Mouse (Mus musculus) limb, embryonic 15.5 days (tissue): ENCODE measurements around the gene Olfr1438-ps1. TPM values are rescaled to one million over a fixed set of nuclear protein-coding genes. Genes with fewer than 3 reads are reported as not detected.
"Not testable (repeated sequence)": the region's sequence is repeated elsewhere in the genome, so short reads cannot be mapped to it uniquely, and the experiment has no call there.

ENCODE experiments used
- ATAC-seq: fragments of 200-750 bp; cut with Nextera tagmentation; 2 replicates; pipeline ENCODE4 v1.8.0; 2017; ENCODE audit warnings: low read depth, moderate TSS enrichment; ENCODE audit not compliant: insufficient number of reproducible peaks, low FRiP score, low TSS enrichment
- H3K27ac ChIP-seq: fragments of 300-500 bp; sonication (generic); 2 replicates; pipeline ENCODE4 v1.5.1; 2015; ENCODE audit warnings: moderate library complexity, mild to moderate bottlenecking, inconsistent platforms
- H3K27me3 ChIP-seq: fragments of 300-500 bp; sonication (generic); 2 replicates; pipeline ENCODE4 v1.6.1; 2015; ENCODE audit warnings: inconsistent platforms
- H3K36me3 ChIP-seq: fragments of 300-500 bp; sonication (generic); 2 replicates; pipeline ENCODE4 v1.6.1; 2015; ENCODE audit warnings: inconsistent platforms
- H3K4me1 ChIP-seq: fragments of 300-500 bp; sonication (generic); 2 replicates; pipeline ENCODE4 v1.6.1; 2015; ENCODE audit warnings: inconsistent platforms
- H3K4me2 ChIP-seq: fragments of 300-500 bp; sonication (generic); 2 replicates; pipeline ENCODE4 v1.6.1; 2015; ENCODE audit warnings: mild to moderate bottlenecking, inconsistent platforms
- H3K4me3 ChIP-seq: fragments of 300-500 bp; sonication (generic); 2 replicates; pipeline ENCODE4 v1.5.1; 2015; ENCODE audit warnings: mild to moderate bottlenecking, inconsistent platforms
- H3K9ac ChIP-seq: fragments of 300-500 bp; sonication (generic); 2 replicates; pipeline ENCODE4 v1.6.1; 2015; ENCODE audit warnings: inconsistent platforms
- H3K9me3 ChIP-seq: fragments of 300-500 bp; sonication (generic); 2 replicates; pipeline ENCODE4 v1.6.1; 2016; ENCODE audit warnings: inconsistent platforms
- WGBS: fragments of 180-500 bp; shearing (Covaris S2); methylation state at CpG from one replicate; pipeline ENCODE4 v1.1.7; 2015; 5-methylcytosine and 5-hydroxymethylcytosine counted together
- polyA plus RNA-seq: library from polyadenylated mRNA; unstranded; fragments of >200 nt; fragmentation: Nextera tagmentation; extraction: Ambion mirVana; gene quantifications from 2 replicates; pipeline ENCODE4 v1.2.1, GENCODE M21; 2015

Gene Olfr1438-ps1
- polyA plus RNA-seq, result not detected in 2 replicates

GRCm38 (mm10) chr19:12335810-12336209, at the start of gene Olfr1438-ps1:
Olfr1438-ps1 (minus strand) TSS chr19:12335910.
- H3K9me3 ChIP-seq, result no peaks in the 10 kb centered on the region
- H3K4me3 ChIP-seq, result no peak within 1 kb of the TSS
- no peak within 1 kb of the TSS for H3K9ac ChIP-seq
- H3K27me3 ChIP-seq, result no peaks in the 10 kb centered on the region
- no peak within 1 kb of the TSS for H3K27ac ChIP-seq
- no peaks in the 10 kb centered on the region for H3K4me1 ChIP-seq
- no peak for ATAC-seq
- H3K4me2 ChIP-seq, result no peak within 1 kb of the TSS
- H3K36me3 ChIP-seq, result no peaks in the 10 kb centered on the region
- 77% methylated on average over 3 of the region's 3 CpGs for WGBS

- no peak overlapping the region for H3K4me3 ChIP-seq
- no peaks in the 10 kb centered on the region for H3K27me3 ChIP-seq
- ATAC-seq, result no peak
- H3K36me3 ChIP-seq, result no peaks in the 10 kb centered on the region
- no peak overlapping the region for H3K4me2 ChIP-seq
- no peak overlapping the region for H3K27ac ChIP-seq
- H3K9ac ChIP-seq, result no peak overlapping the region
- no peaks in the 10 kb centered on the region for H3K4me1 ChIP-seq
- 56% methylated on average over 2 of the region's 2 CpGs for WGBS
- H3K9me3 ChIP-seq, result no peaks in the 10 kb centered on the region
Observed at GRCm38 (mm10) chr19:12374465-12375025, 38.8 kb upstream of the Olfr1438-ps1 start.

- no peak overlapping the region for H3K27ac ChIP-seq
- no peaks in the 10 kb centered on the region for H3K4me1 ChIP-seq
- ATAC-seq, result no peak
- H3K27me3 ChIP-seq, result no peaks in the 10 kb centered on the region
- H3K9ac ChIP-seq, result no peak overlapping the region
- no peak overlapping the region for H3K4me2 ChIP-seq
- H3K4me3 ChIP-seq, result no peak overlapping the region
- no peaks in the 10 kb centered on the region for H3K36me3 ChIP-seq
- H3K9me3 ChIP-seq, result no peaks in the 10 kb centered on the region
- WGBS, result 67% methylated on average over 3 of the region's 3 CpGs
Observed at GRCm38 (mm10) chr19:12373004-12373403, 37.3 kb upstream of the Olfr1438-ps1 start.

DNA sequence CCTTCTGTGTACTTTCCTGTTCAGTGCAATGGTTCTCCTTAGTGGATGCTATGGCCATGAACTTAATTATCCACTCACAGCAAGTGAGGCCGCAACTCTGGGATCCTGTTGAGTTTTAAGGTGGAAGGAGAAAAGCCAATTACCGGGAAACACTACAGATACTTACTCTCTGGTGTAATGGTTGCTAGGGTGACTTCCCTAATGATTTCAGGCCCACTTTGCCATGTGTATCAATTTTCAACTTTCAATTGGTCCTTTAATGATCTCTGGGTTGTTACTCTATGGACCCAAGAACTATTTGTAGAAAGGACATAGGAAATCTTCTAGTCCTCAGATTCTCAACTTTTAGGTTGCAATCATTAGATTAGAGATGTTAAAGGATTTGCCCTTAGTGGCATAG, 10.7 kb downstream of the Olfr1438-ps1 start, which contains the start of gene Olfr1437:
TSS of gene Olfr1437 (minus strand) at position 101 of the 400 bp plus-strand sequence.
- H3K9ac ChIP-seq, result no peak within 1 kb of the TSS
- no peak within 1 kb of the TSS for H3K4me2 ChIP-seq
- no peak within 1 kb of the TSS for H3K4me3 ChIP-seq
- WGBS, result 47% methylated on average over 2 of the region's 2 CpGs
- H3K27ac ChIP-seq, result no peak within 1 kb of the TSS
- no peak for ATAC-seq
- H3K27me3 ChIP-seq, result no peaks in the 10 kb centered on the region
- H3K36me3 ChIP-seq, result no peaks in the 10 kb centered on the region
- H3K9me3 ChIP-seq, result no peaks in the 10 kb centered on the region
- no peaks in the 10 kb centered on the region for H3K4me1 ChIP-seq

- H3K9ac ChIP-seq, H3K4me3 ChIP-seq, ATAC-seq, H3K4me2 ChIP-seq, H3K9me3 ChIP-seq, H3K36me3 ChIP-seq, H3K27ac ChIP-seq, H3K4me1 ChIP-seq, H3K27me3 ChIP-seq: not testable (repeated sequence)
- WGBS, result 68% methylated on average over 1 of the region's 1 CpGs
Observed at GRCm38 (mm10) chr19:12299030-12299429, 36.7 kb downstream of the Olfr1438-ps1 start, which contains the start of gene Olfr1436. Olfr1436 (minus strand) TSS chr19:12299130.

- H3K9ac ChIP-seq, result no peak overlapping the region
- no peak overlapping the region for H3K4me2 ChIP-seq
- H3K4me1 ChIP-seq, result no peaks in the 10 kb centered on the region
- H3K9me3 ChIP-seq, result no peaks in the 10 kb centered on the region
- H3K36me3 ChIP-seq, result no peaks in the 10 kb centered on the region
- H3K4me3 ChIP-seq, result no peak overlapping the region
- no peaks in the 10 kb centered on the region for H3K27me3 ChIP-seq
- H3K27ac ChIP-seq, result no peak overlapping the region
- ATAC-seq, result no peak
Observed at GRCm38 (mm10) chr19:12292979-12293378, 42.7 kb downstream of the Olfr1438-ps1 start.

GRCm38 (mm10) chr19:12279554-12279953, 56.2 kb downstream of the Olfr1438-ps1 start, which contains the start of gene Olfr1434:
Olfr1434 (plus strand) TSS chr19:12279854.
- Histone ChIP-seq H3K27me3 (no peaks in the 10 kb centered on the region), H3K4me3 (no peak within 1 kb of the TSS), H3K4me2 (no peak within 1 kb of the TSS), H3K36me3 (no peaks in the 10 kb centered on the region), H3K9me3 (no peaks in the 10 kb centered on the region), H3K4me1 (no peaks in the 10 kb centered on the region), H3K27ac (no peak within 1 kb of the TSS), H3K9ac (no peak within 1 kb of the TSS)
- 68% methylated on average over 2 of the region's 2 CpGs for WGBS
- no peak for ATAC-seq

Other genes starting within 250 kb of the Olfr1438-ps1 start
- not detected in 2 replicates for gene Olfr1426, start 243.9 kb downstream of the Olfr1438-ps1 start, polyA plus RNA-seq
- not detected in 2 replicates for gene Olfr1427, start 232.6 kb downstream of the Olfr1438-ps1 start, polyA plus RNA-seq
- gene Olfr1428, start 220.0 kb downstream of the Olfr1438-ps1 start, polyA plus RNA-seq, result not detected in 2 replicates
- gene Olfr76, start 212.7 kb downstream of the Olfr1438-ps1 start, polyA plus RNA-seq, result not detected in 2 replicates
- gene Olfr1555-ps1, start 165.8 kb downstream of the Olfr1438-ps1 start, polyA plus RNA-seq, result not detected in 2 replicates
- not detected in 2 replicates for gene Olfr1431, start 135.3 kb downstream of the Olfr1438-ps1 start, polyA plus RNA-seq
- not detected in 2 replicates for gene Olfr1432, start 103.3 kb downstream of the Olfr1438-ps1 start, polyA plus RNA-seq
- gene Olfr262, start 94.3 kb downstream of the Olfr1438-ps1 start, polyA plus RNA-seq, result not detected in 2 replicates
- gene Olfr235, start 74.9 kb downstream of the Olfr1438-ps1 start, polyA plus RNA-seq, result not detected in 2 replicates
- gene Olfr1434, start 56.1 kb downstream of the Olfr1438-ps1 start, polyA plus RNA-seq, result not detected in 2 replicates
- gene Olfr1436, start 36.8 kb downstream of the Olfr1438-ps1 start, polyA plus RNA-seq, result not detected in 2 replicates
- gene Olfr1437, start 10.8 kb downstream of the Olfr1438-ps1 start, polyA plus RNA-seq, result not detected in 2 replicates
- gene Olfr1440, start 51.4 kb upstream of the Olfr1438-ps1 start, polyA plus RNA-seq, result not detected in 2 replicates
- gene Olfr1441, start 81.5 kb upstream of the Olfr1438-ps1 start, polyA plus RNA-seq, result not detected in 2 replicates
- not detected in 2 replicates for gene Pfpl, start 92.0 kb upstream of the Olfr1438-ps1 start, polyA plus RNA-seq
- gene Mpeg1, start 124.9 kb upstream of the Olfr1438-ps1 start, polyA plus RNA-seq, result 0.47 and 0.54 TPM in 2 replicates
- gene Dtx4, start 165.5 kb upstream of the Olfr1438-ps1 start, polyA plus RNA-seq, result 7.7 and 8.0 TPM in 2 replicates
- 24.0 and 25.5 TPM in 2 replicates for gene Fam111a, start 209.8 kb upstream of the Olfr1438-ps1 start, polyA plus RNA-seq